Mouse (Mus musculus): ENCODE data around the gene Ciz1.

DNA sequence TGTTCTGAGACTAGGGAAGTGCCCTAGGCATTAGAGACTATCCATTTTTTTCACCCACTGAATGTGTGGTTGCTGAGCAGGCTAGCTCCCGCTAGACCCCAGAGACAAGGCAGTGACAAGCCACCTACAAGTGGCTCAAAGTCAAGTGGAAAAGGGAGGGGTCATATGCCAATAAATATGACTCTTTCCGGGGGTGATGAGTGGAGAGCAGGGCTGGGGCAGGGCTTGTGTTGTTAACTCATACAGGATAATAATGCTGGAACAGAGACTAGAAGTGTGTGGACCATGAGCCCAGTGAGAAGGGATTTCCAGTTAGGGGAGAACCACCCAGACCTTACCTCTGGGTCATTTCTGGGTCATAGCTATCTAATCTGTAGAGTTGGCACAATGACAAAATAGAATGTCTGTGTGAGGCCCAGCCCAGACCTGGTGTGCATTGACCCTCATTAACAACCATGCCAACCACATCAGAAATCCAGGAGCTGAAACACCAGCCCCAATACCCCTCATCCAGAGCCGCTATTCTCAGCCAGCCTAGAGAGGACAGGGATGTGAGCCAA is 2.3 kb downstream of the Ciz1 start:
- TF ChIP-seq CTCF (IDR thresholded peaks at IDR 0.05; ENCODE audit: extremely low read depth, insufficient read length, insufficient replicate concordance, low read depth, low read length) (no peak), POLR2A (IDR thresholded peaks at IDR 0.05; ENCODE audit: low read depth, low read length) (no peak)
